Mouse (Mus musculus) pancreas, adult 10 weeks (tissue): ENCODE results near the gene Olfr907. TPM values are rescaled to one million over a fixed set of nuclear protein-coding genes. Genes with fewer than 3 reads are reported as not detected.

ENCODE experiments used
- polyA plus RNA-seq: library from polyadenylated mRNA; stranded (reverse); fragments of 350-450 nt; fragmentation: Illumina TruSeq; extraction: RNeasy Lipid Tissue Mini Kit (QIAGEN cat#74804); gene quantifications from one replicate; pipeline ENCODE4 v1.2.3, GENCODE M21; 2015; ENCODE audit warnings: low read depth, low replicate concordance; ENCODE audit not compliant: insufficient read depth

Gene Olfr907
- polyA plus RNA-seq, result not detected

GRCm38 (mm10) chr9:38495501-38495900 is at the start of gene Olfr907:
Gene Olfr907 (plus strand): TSS chr9:38495801.

DNA sequence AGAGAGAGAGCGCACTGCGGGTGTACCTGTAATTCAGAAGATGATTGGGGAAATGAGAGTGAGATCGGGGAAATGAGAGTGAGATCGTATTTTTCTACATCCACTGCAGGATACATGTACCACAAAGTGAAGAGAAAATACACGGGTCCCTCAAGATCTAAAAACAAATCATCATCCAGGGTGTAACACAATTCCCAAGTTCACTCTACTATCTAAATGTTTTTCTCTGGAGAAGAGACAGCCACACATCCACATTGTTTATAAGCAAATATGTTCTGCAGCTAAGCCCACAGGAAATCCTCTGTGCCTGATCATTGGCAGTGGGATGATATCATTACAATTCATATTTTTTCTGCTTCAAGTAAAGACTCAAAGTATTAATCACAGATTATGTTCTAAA is 48.2 kb upstream of the Olfr907 start, which contains the start of gene Olfr902:
Gene Olfr902 (plus strand): TSS at position 301 of the 400 bp plus-strand sequence.

GRCm38 (mm10) chr9:38462844-38463243 is 32.8 kb upstream of the Olfr907 start, which contains the start of gene Olfr904:
Gene Olfr904 (plus strand): TSS chr9:38463144.

DNA sequence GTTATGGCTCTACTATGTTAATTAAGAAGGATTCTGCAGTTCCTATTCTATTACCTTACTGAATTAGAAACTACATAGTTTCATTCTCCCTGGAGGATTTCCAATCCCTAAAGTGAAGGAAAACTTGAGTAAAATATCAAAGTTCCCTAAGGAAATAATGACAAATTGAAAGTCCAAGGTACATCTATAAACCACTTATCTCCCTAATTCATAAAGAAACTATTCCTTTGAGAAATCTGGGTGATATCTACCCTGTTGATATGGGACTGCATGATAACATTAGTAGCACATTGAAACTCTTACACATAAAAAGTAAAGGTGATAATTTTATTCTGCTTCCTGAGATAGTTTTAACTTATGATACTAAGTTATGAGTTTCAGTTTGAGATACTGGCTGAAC is 24.8 kb upstream of the Olfr907 start, which contains the start of gene Olfr905:
Gene Olfr905 (plus strand): TSS at position 301 of the 400 bp plus-strand sequence.

GRCm38 (mm10) chr9:38486785-38487184 is 8.8 kb upstream of the Olfr907 start, which contains the start of gene Olfr906:
Gene Olfr906 (plus strand): TSS chr9:38487085.

DNA sequence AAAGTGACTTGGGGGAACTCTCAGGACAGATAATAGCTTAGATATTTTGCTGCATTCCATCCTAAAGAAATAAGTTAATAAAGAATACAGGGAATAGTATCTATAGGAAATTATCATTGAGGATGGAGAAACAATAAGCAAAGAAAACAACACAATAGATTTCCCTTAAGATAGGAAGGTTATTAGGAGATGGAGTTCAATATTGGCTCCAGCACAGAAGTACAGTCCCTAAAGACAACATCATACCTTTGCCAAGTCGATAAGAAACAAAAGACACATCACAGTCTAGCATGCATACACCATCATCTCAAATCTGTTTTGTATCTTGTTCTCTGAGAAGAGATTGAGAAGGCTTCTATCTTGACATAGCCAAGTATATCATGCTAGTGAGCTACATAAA is 25.7 kb downstream of the Olfr907 start, which contains the start of gene Olfr911-ps1:
Gene Olfr911-ps1 (plus strand): TSS at position 301 of the 400 bp plus-strand sequence.

GRCm38 (mm10) chr9:38537549-38537948 is 41.9 kb downstream of the Olfr907 start, which contains the start of gene Olfr910:
Gene Olfr910 (plus strand): TSS chr9:38537849.

Other genes starting within 250 kb of the Olfr907 start
- not detected for gene Olfr143, start 243.0 kb upstream of the Olfr907 start, polyA plus RNA-seq
- not detected for gene Olfr895, start 227.9 kb upstream of the Olfr907 start, polyA plus RNA-seq
- gene Olfr896-ps1, start 204.7 kb upstream of the Olfr907 start, polyA plus RNA-seq, result not detected
- not detected for gene Olfr25, start 166.7 kb upstream of the Olfr907 start, polyA plus RNA-seq
- gene Olfr898, start 147.4 kb upstream of the Olfr907 start, polyA plus RNA-seq, result not detected
- not detected for gene Olfr250, start 128.9 kb upstream of the Olfr907 start, polyA plus RNA-seq
- gene Olfr251, start 118.7 kb upstream of the Olfr907 start, polyA plus RNA-seq, result not detected
- not detected for gene Olfr147, start 94.1 kb upstream of the Olfr907 start, polyA plus RNA-seq
- not detected for gene Olfr901, start 66.3 kb upstream of the Olfr907 start, polyA plus RNA-seq
- not detected for gene Olfr902, start 48.1 kb upstream of the Olfr907 start, polyA plus RNA-seq
- gene Olfr904, start 32.7 kb upstream of the Olfr907 start, polyA plus RNA-seq, result not detected
- gene Olfr905, start 24.7 kb upstream of the Olfr907 start, polyA plus RNA-seq, result not detected
- not detected for gene Olfr906, start 8.7 kb upstream of the Olfr907 start, polyA plus RNA-seq
- not detected for gene Olfr911-ps1, start 25.8 kb downstream of the Olfr907 start, polyA plus RNA-seq
- gene Olfr910, start 42.0 kb downstream of the Olfr907 start, polyA plus RNA-seq, result not detected
- gene Olfr912, start 84.4 kb downstream of the Olfr907 start, polyA plus RNA-seq, result not detected
- gene Olfr913, start 97.0 kb downstream of the Olfr907 start, polyA plus RNA-seq, result not detected
- gene Olfr914, start 109.3 kb downstream of the Olfr907 start, polyA plus RNA-seq, result not detected
- gene Olfr916, start 164.1 kb downstream of the Olfr907 start, polyA plus RNA-seq, result not detected
- gene Olfr917, start 170.0 kb downstream of the Olfr907 start, polyA plus RNA-seq, result not detected
- not detected for gene Olfr918, start 178.8 kb downstream of the Olfr907 start, polyA plus RNA-seq
- gene Olfr919, start 207.9 kb downstream of the Olfr907 start, polyA plus RNA-seq, result not detected
- 11.3 TPM for gene Vwa5a, start 222.5 kb downstream of the Olfr907 start, polyA plus RNA-seq